Mouse (Mus musculus) bone marrow macrophage, adult 2 months (primary cell): ENCODE results near the gene Yipf1.

Source experiments
- CTCF ChIP-seq: IDR thresholded peaks from 2 replicates; pipeline ENCODE4 v1.5.1; 2012; ENCODE audit warnings: low read depth, mild to moderate bottlenecking, low read length, moderate library complexity
- POLR2A ChIP-seq: IDR thresholded peaks from 2 replicates; pipeline ENCODE4 v1.6.1; 2012; ENCODE audit warnings: mild to moderate bottlenecking, low read depth, low read length, borderline replicate concordance

DNA sequence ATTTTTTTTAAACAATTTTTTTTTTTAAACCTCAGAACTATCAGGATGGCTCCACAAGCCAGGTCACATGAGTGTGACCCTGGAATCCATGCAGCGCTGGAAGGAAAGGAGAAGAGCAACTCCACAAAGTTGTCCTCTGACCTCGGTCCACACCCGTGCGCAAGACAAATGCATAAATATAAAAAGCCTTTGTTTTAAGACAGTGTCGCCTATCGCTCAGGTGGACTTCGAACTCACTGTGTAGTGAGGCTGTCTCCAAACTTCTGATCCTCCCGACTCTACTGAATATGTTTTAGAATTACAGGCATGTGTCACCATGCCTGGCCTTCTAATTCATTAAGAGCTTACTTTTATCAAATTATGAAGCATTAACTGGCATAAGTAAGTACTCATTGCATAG, 14.4 kb downstream of the Yipf1 start:
- no peak for TF ChIP-seq CTCF
- TF ChIP-seq POLR2A = no peak
